Mouse (Mus musculus) telencephalon, adult 2 months (tissue): ENCODE measurements at regions not wholly inside any gene's neighbourhood (a gene's known extent, or its start where the extent isn't known, plus 50 kb on each side); places are given as distances from the start of the nearest gene placed in this dataset.
"Not testable (repeated sequence)": the region's sequence is repeated elsewhere in the genome, so short reads cannot be mapped to it uniquely, and the experiment has no call there.

Source experiments
- DNase-seq: peaks from one replicate; pipeline ENCODE4 v3.0.0-alpha.2; 2011; ENCODE audit warnings: low read depth, low spot score

DNA sequence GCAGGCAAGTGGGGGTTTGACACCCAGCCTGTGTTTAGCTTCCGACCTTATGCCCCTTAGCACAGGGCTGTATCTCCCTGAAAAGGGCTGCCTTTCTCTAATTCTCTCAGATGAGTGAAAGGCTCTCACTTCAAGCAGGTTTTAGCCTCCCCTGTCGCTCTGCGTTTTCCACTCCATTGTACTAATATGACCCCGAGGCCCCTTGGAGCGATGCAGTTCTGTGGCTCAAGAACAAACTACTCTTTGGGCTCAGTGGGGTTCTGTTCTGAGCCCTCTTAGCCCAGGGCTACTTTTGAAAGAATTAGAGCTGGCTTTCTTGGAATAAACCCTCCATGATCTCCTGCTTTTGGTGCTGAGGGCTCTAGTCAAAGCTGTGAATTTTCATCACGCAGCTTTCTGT lies 53.4 kb upstream of the Castor2 start:
- no peak for DNase-seq

DNA sequence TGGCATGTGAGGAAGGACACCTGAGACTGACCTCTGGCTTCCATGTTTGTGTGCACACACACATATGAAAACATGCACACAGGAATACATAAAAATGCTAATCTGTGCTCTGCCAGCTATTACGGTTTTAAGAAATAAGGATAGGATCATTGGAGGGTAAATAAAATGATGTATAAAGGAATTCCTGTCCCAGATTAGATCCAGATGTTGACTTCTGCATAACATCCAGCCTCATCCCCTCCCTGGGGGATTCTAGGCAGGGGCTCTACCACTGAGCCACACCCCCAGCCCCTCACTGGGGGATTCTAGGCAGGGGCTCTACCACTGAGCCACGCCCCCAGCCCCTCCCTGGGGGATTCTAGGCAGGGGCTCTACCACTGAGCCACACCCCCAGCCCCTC lies 56.6 kb upstream of the Castor2 start:
- not testable (repeated sequence) for DNase-seq

DNA sequence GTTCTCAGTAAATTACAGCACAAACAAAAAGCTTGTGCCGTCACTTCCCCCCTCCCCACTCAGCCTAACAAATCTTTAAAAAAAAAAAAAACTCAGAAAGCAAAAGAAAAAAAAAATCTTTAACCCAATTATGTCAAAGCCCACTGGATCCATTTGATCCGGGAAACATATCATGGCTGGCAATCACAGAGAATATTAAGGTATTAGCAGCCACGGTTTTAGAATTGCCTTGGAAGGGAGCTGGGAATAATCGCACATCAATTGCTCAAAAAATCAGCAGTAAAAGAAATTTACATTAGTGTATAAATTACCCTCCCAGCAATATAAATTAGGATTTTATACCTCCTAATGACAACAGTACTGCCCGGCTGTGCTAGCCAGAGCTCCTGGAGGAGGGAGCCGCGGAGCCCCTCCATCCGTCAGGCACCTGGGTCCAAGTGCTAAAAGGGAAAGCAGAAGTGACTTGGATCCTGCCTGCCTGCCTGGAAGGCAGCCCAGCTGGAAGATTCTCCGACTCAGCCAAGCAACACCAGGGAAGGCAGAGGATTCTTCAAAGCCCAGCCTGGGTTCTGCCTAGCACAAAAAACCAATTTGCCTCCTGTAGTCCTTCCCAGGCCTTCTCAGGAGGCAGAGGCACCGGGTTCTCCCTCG lies 72.1 kb upstream of the Castor2 start:
- DNase-seq, result peak; percentile 32

DNA sequence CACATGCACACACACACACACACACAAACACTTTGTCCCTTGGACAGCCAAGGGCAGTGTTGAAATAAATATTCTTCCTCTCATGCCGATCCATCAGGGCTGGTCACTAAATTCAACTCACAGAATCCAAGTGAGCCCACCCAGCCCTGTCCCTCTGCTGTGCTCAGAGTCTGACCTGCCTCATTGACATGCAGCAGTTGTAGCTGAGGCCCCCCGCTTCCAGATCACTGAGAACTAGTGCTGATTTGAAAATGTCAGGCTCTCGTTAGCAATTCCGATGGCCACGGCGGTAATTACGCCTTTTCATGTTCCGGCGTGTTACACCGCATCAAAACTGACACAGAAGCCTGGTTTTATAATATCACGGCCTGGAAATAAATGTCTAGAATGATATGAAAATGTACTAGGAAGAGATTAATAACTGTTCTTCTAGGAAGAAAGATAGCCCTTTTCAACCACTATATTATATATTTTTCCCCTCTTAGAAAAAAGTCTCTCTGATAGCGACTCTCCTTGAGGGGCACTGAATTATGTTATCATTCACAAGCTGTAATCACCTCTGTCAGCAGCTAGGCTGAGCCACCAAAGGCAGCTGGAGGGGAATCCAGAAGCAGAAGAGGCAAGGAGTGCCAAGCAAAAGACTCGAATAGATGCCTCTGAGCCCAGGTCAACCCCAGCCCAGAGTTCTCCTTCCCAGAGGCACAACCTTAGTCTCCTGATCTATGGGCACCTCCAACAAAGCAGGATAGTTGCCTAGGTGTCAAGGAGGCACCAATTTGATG lies 79.7 kb upstream of the Castor2 start:
- no peak for DNase-seq

DNA sequence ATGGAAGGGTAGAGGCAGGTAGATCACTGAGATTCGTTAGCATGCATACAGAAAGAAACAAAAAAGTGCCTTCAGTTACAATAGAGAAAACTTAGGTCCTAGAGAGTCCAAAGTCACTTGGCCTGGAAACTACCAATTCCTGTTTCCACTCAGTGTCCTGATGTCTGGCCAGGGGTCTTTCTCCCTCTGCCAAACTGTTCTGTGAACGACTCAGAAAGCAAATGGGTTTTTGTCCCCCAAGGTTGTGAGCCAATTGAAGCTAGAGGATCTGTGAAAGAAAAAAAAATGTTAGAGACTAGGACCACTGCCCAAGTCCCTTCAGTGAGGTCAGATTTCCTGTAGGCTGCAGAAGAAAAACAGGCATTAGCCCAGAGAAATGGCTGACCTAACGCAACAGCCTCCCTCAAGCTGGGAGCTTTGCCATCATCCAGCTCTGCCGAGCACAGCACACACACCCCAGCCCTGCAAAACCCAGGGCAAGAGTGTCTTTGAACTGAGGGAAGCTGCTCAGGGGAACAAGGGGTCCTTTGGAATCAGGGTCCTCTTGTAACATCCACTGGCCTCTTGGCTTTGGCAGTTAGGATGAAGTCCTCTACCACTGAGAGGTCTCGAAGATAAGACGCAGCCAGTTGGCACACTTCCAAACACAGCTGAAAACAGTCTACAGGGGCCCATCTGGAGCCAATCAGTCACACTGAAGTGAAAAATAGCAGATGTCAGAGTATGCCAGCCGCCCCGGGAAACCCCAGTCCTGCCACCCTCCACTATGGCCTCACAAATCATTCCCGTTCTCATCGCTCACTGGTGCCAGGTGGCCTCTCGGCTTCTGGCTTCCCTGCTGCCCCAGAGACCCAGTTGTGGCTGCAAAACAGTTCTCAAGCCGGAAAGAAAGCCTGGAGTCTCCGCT lies 85.0 kb upstream of the Castor2 start:
- no peak for DNase-seq

DNA sequence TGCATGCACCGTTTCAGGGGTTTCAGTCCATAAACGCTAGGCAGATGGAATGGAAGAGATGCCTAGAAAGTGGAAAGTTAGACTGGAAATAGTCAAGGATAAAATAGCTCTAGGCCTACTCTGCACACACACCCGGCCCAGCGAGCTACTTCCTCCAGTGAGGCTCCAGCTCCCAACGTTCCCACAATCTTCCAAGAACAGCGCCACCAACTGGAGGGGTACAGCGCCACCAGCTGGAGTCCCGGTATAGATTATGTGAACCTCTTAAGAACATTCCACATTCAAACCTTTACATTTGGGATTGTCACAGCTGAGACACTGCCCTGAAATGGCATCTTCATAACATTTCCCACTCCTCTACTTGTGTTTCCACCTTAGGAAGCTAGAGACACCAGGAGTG lies 86.3 kb upstream of the Castor2 start:
- no peak for DNase-seq

DNA sequence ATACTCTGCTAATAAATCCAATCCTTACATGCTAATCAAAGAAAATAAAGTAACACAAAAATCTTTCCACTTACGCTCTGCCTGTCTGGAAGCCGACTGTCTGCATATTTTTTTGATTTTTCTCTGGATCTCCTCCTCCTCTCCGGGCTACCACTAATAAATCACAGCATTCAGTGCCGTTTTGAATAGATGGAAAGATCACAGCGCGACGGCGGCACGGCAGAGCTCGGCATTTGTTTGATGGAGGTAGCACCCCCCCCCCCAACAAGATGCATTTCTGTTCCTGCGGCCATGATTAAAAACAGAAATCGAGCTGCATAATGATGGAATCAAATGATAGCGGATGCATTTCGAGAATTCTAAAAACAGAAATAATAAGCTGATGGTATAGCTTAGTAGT lies 89.7 kb upstream of the Castor2 start:
- no peak for DNase-seq

DNA sequence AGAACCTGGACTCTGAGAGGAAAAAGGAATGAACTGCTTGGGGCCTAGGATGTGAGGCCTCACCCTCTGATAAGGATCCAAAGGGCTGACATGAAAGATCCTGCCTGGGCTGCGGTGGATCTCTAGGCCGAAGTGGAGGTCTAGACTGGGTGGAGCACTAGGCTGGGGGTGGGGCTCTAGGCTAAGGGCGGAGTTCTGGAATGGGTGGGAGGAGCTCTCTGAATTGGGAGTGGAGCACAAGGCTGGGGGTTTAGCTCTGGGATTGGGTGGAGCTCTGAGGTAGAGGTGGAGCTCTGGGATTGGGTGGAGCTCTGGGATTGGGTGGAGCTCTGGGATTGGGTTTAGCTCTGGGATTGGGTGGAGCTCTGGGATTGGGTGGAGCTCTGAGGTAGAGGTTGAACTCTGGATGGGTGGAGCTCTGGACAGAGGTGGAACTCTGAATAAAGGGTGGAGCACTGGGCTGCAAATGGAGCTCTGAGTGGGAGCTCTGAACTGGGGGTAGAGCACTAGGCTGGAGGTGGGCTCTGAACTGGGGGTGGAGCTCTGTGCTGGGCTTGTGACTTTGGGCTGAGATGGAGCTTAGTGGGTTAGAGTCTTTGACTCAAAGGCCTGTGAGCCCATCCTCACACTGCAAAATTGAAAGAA lies 92.3 kb upstream of the Castor2 start:
- no peak for DNase-seq

DNA sequence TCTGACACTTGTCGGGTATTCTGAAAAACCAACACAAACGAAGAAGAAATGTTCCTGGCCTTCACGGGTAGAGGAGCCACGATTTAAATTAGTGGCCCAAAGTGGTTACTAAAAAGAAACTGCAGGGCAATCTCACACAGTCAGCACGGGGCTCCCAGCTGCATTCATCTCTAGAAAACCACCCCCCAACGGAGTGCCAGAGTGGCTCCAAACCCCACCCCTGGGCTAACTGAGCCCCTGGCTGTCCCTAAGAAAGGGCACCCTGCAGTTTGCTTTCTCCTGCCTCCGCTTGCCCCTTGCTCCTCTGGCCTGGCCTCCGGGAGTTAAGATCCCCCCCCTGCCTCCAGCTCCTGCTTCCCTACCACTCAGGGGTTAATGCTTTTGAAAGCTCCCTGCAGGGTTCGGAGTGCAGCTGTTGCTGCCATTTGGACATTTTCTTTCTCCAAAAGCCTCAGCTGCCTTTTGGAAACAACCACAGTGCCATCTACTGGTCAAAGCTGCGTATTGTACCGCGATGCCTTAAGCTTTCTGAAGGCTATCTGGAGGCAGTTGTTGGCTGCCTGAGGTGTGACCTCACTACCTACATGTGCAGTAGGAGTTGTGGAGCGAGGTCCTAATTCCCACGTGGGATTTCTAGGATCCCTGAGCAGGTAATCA lies 92.9 kb upstream of the Castor2 start:
- peak; percentile 68 for DNase-seq

DNA sequence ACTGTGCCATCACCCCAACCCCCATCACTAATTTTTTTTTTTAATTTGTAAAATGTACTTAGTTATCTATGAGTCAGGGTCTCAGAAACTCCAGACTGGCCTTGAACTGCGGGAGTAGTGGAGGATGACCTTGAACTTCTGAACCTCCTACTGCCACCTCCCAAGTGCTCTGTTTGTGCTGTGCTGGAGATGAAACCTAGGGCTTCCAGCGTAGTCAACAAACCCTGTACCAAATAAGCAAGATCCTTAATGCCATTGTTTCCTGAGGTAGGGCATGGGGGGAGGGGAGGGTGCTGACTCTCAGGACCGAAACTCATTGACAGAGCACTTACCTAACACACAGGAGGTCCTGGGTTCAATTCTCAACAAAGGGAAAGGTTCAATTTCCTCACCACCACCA lies 93.5 kb upstream of the Castor2 start:
- DNase-seq, result no peak

DNA sequence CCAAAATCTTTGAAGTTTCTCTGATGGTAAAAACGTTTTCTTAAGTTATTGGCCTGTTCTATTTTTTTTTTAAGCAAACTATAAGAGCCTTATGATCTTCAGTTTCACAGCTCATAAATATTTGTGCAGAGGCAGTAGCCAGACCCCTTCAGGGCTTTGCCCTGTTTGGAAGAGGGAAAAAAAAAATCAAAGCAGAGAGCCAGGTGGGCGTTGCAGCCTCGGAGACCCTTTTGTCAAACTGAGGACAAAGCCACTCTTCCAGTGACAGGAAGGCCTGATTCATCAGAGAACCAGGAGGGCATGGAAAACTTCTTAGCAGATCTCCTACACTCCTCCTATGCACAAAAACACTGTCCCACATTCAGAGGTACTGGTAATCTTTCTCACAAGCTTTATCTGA lies 99.4 kb upstream of the Castor2 start:
- no peak for DNase-seq

DNA sequence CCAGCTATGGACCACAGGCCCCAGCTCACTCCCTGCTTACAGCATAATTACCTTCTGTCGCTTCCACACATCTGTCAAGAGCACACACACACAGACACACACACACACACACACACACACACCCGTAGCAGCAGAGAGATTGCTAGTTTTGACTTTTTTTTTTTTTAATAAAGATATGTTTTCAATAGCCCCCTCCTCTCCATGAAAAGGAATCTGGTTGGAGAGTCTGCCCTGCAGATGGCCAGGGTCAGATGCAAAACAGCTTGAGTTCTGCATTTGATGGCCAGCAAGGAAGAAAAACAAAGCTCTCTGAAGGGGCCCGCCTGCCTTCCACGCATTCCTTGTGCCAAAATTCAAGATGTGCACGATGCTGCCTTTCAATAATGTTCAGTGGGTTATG lies 99.8 kb upstream of the Castor2 start:
- no peak for DNase-seq

DNA sequence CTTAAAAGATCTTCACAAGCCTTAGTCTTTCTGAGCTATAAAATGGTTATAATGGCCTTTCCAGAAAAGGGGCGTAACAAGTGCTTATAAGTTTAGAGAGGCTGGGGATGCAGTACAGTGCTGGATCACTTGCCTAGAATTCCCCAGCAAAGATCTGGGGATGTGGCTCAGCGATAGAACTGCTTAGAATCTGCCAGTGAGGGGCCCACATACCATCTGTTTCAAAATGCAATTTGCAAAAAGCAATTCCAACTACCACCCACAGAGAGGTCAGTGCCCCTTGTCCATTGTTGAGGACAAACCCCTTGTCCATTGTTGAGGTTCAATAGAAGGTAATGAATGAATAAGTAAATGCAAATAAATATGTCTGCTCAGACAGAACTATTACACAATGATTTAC lies 107.5 kb upstream of the Castor2 start:
- DNase-seq, result no peak

DNA sequence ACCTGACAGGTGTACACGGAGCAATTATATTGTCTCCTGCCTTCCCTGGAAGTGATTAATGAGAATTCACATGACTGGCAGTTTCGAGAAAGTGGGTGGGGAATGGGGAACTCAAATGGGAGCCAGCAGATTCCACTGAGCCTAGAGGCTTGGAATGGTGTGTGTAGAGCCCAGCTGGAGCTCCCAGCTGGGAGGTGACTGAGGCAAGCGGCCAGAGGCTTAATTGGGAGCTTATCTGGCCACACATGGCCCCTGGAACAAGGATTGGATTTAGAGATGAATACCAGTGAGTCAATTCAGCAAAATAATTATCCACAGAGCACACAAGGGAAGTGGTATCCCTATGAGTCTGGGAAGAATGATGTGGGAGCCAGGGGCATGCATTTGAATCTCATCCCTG lies 108.0 kb upstream of the Castor2 start:
- DNase-seq, result no peak

DNA sequence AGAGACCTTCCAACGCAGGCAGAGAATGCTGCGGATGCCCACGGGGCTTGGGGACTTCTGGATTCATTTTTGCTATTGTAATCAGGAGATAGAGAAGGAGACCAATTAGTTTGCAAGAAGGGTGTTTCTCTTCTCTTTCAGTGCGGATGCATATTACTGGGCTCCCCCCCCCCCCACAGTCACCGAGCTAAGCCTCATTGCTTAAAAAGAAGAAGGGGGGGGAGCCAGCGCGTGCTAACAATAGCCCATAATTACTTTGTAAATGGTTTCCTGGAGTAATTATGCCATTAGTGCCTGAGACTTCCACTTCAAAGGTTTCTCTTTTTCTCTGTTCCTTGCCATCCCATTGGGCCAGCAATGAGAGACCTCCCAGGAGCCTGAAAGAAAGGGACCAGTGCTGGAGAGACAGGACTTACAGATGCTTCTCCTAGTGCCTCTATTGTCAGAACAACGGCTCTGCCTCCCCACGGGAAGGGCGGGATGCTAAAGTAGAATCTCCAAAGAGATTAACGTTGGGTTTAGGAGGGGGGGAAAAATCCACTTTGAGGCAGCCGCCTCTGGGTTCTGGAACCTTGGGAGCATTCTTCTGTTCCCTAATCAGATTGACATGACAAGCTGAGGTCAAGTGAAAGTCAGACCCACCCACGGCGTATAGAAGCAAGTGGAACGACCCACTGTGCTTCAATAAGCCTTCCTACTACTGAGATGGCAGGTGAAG lies 116.1 kb upstream of the Castor2 start:
- DNase-seq, result no peak

DNA sequence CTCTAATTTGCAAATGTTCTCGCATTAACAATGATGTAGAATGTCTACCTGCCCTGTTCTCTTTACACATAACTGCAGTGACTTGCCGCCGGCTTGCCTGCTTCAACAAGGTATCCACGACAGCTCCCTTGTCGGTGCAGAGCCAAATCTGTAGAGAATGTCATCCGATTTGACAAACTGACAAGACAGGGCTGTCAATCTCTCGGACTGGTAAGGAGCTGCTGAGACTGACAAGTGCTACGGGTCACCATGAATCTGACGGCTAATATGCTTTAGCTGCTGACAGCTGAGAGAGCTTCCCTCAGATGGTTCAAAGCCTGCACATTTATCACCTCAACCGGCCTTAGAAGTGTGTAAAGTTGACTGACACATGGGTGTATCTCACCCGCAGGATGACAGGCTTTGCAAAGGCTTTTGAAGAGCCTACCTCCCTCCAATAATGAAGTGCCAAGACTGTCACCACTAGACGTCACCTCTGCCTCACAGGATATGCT lies 129.0 kb upstream of the Castor2 start:
- DNase-seq, result no peak

DNA sequence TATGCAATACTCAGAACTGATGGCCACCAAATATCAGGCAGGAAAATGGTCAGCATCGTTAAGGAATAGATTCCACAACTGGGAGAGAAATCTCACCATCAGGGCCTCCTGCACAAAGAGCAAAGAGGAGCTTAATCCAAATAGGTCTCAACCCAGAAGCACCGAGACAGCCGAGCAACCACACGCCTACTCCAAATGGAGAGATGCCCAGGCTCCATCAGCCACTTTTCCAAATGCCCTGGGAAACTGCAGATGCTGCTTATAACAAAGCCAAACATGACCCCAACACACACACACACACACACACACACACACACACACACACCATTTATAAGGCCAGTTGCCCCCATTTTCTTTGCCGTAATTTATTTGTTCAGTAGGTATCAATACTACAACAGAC lies 136.2 kb upstream of the Castor2 start:
- DNase-seq, result no peak

DNA sequence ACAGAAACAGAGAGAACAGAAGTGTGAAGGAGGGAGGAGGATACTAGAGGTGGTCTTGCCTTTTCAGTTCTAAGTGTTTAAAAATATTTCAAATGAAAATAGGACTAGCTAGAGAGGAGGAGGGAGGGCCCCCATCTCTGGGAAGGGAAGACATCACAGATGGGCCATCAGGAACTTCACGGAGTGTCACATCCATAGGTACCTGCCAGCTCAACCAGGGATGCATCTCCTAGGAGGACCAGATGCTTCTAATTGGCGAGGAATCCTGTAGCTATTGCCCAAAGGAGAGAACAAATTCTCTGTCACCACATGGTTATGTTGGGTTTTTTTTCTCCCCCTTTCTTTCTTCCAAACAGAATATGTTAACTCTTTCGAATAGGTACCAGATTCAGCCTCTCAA lies 158.7 kb upstream of the Castor2 start:
- DNase-seq, result peak; percentile 76

DNA sequence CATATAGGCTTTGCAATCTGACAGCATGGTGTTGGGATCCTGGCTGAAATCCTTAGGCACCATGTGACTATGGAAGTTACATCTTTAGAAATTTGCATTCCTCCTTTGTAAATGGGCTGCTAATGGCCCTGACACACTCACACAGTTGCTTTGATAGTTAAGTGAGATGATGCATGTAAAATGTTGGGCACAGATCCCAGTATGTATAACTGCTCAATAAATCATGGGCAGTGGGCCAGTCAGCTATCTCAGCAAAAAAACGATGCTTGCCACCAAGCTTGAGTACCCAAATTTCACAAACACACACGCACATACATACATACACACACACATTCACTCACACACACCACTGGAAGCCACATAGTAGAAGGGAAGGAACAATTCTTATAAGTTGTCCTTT lies 159.5 kb upstream of the Castor2 start:
- no peak for DNase-seq
